Mouse (Mus musculus) liver, adult 2 months (tissue): ENCODE data around the gene Dnajc12.

Source experiments
- CTCF ChIP-seq: fragments of 200-500 bp; IDR thresholded peaks from 2 replicates; pipeline ENCODE4 v1.5.1; 2011; ENCODE audit warnings: low read depth, low read length, control low read depth
- POLR2A ChIP-seq: fragments of 200-500 bp; IDR thresholded peaks from 2 replicates; pipeline ENCODE4 v1.6.1; 2011; ENCODE audit warnings: low read length, control low read depth; ENCODE audit not compliant: insufficient read depth; ENCODE audit errors: extremely low read depth

DNA sequence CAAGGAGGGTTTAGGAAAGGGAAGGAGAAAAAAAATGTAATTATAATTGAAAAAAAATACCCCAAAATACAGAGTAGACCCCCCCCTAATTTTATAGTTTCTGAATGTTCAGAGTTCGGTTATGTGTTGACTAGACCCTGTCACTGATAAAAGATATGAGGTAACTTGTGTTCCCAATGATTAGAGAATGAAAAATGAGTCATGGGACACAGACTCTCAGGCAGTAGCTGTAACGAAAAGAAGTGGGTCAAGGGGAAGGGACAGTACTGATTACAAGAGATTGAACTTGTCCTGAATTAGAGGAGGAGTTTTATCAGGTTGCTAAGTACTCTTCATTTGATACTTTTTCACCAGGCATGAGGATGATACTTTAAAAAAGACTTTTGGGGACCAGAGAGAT is 50.6 kb downstream of the Dnajc12 start:
- TF ChIP-seq CTCF (no peak), POLR2A (no peak)
